Mouse (Mus musculus): ENCODE data around the gene Dock8.
A peak's percentile ranks its signal among the peaks of the same experiment; 100 is the strongest.

Dock8 gene

GRCm38 (mm10) chr19:25200081-25200860 is 200.9 kb downstream of the Dock8 start:
- DNase-seq, result peak; percentile 76 to 87

- DNase-seq, result peak in 1 of 2 experiments; percentile 48
Measured at GRCm38 (mm10) chr19:25203077-25203476, 203.7 kb downstream of the Dock8 start.

GRCm38 (mm10) chr19:25206969-25207368 is 207.6 kb downstream of the Dock8 start:
- no peak for DNase-seq

GRCm38 (mm10) chr19:25207731-25208361 is 208.5 kb downstream of the Dock8 start:
- no peak for DNase-seq

GRCm38 (mm10) chr19:25208596-25209110 is 209.3 kb downstream of the Dock8 start:
- DNase-seq, result no peak

- DNase-seq, result peak; percentile 43 to 58
Measured at GRCm38 (mm10) chr19:25220611-25221010, 221.3 kb downstream of the Dock8 start.

GRCm38 (mm10) chr19:25221964-25222640 is 222.8 kb downstream of the Dock8 start:
- peak; percentile 57 to 74 for DNase-seq

- no peak for DNase-seq
Measured at GRCm38 (mm10) chr19:25230058-25230974, 231.0 kb downstream of the Dock8 start.

GRCm38 (mm10) chr19:25230975-25231334 is 231.6 kb downstream of the Dock8 start:
- no peak for DNase-seq

- no peak for DNase-seq
Measured at GRCm38 (mm10) chr19:25232032-25232431, 232.7 kb downstream of the Dock8 start.

- peak; percentile 83 to 90 for DNase-seq
Measured at GRCm38 (mm10) chr19:25236596-25237491, 237.5 kb downstream of the Dock8 start, which contains the start of gene Kank1. TSS of gene Kank1 (plus strand) at chr19:25236975.

GRCm38 (mm10) chr19:25237492-25238040 is 238.2 kb downstream of the Dock8 start:
- DNase-seq, result peak; percentile 76 to 87

GRCm38 (mm10) chr19:25238121-25238520 is 238.8 kb downstream of the Dock8 start:
- DNase-seq, result peak in 1 of 2 experiments; percentile 24

- DNase-seq, result no peak
Measured at GRCm38 (mm10) chr19:25243566-25243965, 244.2 kb downstream of the Dock8 start.

GRCm38 (mm10) chr19:25246062-25246461 is 246.7 kb downstream of the Dock8 start:
- DNase-seq, result no peak

GRCm38 (mm10) chr19:25247858-25248552 is 248.7 kb downstream of the Dock8 start:
- DNase-seq, result no peak

- DNase-seq, result peak in 1 of 2 experiments; percentile 33
Measured at GRCm38 (mm10) chr19:25249230-25249629, 249.9 kb downstream of the Dock8 start.

- no peak for DNase-seq
Measured at GRCm38 (mm10) chr19:25251610-25252140, 252.3 kb downstream of the Dock8 start.
